ENCODE assay signal across 10 mouse cellular contexts in the genomic region with DNA sequence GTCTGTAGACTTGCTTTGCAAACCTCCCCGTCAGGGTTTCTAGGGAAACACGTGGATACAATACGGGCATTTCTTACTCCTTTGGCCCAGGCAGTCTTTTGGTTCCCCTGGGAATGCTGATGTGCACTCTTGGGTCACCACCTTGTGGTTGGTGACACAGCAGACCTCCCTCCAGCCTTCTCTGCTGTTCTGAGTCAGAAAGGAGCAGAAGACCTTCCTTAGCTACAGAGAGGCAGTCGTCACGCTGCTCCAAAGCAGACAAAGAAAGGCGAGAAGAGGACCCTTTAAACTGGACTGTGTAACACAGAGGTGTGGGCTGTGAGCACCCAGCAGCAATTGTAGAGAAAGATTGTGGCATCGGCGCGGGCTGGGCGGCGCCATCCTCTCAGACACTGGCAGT. TPM values are rescaled to one million over a fixed set of nuclear protein-coding genes. Genes with fewer than 3 reads are reported as not detected.
DNase-seq lines count a peak whose midpoint lies in the region; ATAC-seq and TF ChIP-seq lines count a peak whose summit lies in the region.
"Had no signal": no experiment of that assay in that cellular context is flagged by ENCODE, and none has a peak within 500 bp of the region (broad histone marks: within the 10 kb centered on the region; RNA-seq: fewer than 3 reads in every experiment).

No protein-coding gene starts in this region.

- H3K9ac ChIP-seq in liver, embryonic 12.5 days, result no peak overlapping the region

- 0 out of 2 replicates have a peak overlapping the region, but pooled peaks have one; percentile 0 for H3K4me3 ChIP-seq in left cerebral cortex, adult 2 months
- H3K4me3 ChIP-seq in hindbrain, embryonic 10.5 days, result peak overlapping the region; percentile 11; the same call in 1 of the 2 replicates
- H3K4me3 ChIP-seq in myocyte, result no peak overlapping the region
- H3K4me3 ChIP-seq in liver, embryonic 12.5 days, result no peak overlapping the region

- H3K79me2 ChIP-seq in myocyte (ENCODE audit: control insufficient read depth, insufficient read depth), result no peaks in the 10 kb centered on the region

- no peak for TF ChIP-seq POLR2A in brain, embryonic 14.5 days (IDR thresholded peaks at IDR 0.05; ENCODE audit: borderline replicate concordance, extremely low read depth, insufficient read depth, insufficient read length, poor library complexity, severe bottlenecking)
- TF ChIP-seq POLR2A in myocyte (IDR thresholded peaks at IDR 0.05; ENCODE audit: insufficient read length, low read depth), result no peak

- peak overlapping the region; percentile 55 for H3K4me2 ChIP-seq in myocyte (ENCODE audit: low read depth)
- no peak overlapping the region for H3K4me2 ChIP-seq in liver, embryonic 12.5 days

- intact Hi-C loops in left cerebral cortex, adult 2 months (cut with DNase I), result no loop called here

- H3K4me1 ChIP-seq in hindbrain, embryonic 10.5 days (replicated peaks), result peaks cover 39% of the 10 kb centered on the region
- peaks cover 10% of the 10 kb centered on the region; the same call in 1 of the 2 replicates for H3K4me1 ChIP-seq in liver, embryonic 12.5 days

- ATAC-seq in cerebellum, adult (ENCODE audit: insufficient number of reproducible peaks, low FRiP score, low TSS enrichment), result no peak
- ATAC-seq in liver, embryonic 12.5 days, result no peak

- H3K36me3 ChIP-seq in hindbrain, embryonic 10.5 days, result no peaks in the 10 kb centered on the region
- no peaks in the 10 kb centered on the region for H3K36me3 ChIP-seq in myocyte (ENCODE audit: control insufficient read depth, insufficient read depth)
- no peaks in the 10 kb centered on the region for H3K36me3 ChIP-seq in liver, embryonic 12.5 days

- no peaks in the 10 kb centered on the region for H3K27me3 ChIP-seq in hindbrain, embryonic 10.5 days (ENCODE audit: insufficient read depth, poor library complexity, severe bottlenecking)
- H3K27me3 ChIP-seq in myocyte (ENCODE audit: control insufficient read depth, insufficient read depth, insufficient read length), result no peaks in the 10 kb centered on the region
- H3K27me3 ChIP-seq in liver, embryonic 12.5 days (replicated peaks), result peaks cover 15% of the 10 kb centered on the region; the same call in 1 of the 2 replicates

- WGBS in hindbrain, embryonic 10.5 days, result 32% methylated on average over 11 of the region's 11 CpGs
- 54% methylated on average over 11 of the region's 11 CpGs for WGBS in liver, embryonic 12.5 days (ENCODE audit: insufficient replicate concordance)

- no peak overlapping the region for H3ac ChIP-seq in myocyte (ENCODE audit: control insufficient read depth, insufficient read length)

- TF ChIP-seq CTCF in left cerebral cortex, adult 2 months (IDR thresholded peaks at IDR 0.05), result no peak; the same call in none of the 2 replicates
- TF ChIP-seq CTCF in brain, embryonic 14.5 days (IDR thresholded peaks at IDR 0.05; ENCODE audit: borderline replicate concordance, extremely low read depth, insufficient read depth, insufficient read length), result no peak

- peak overlapping the region; percentile 72 for H3K27ac ChIP-seq in left cerebral cortex, adult 2 months
- peak overlapping the region; percentile 84 for H3K27ac ChIP-seq in hindbrain, embryonic 10.5 days
- H3K27ac ChIP-seq in liver, embryonic 12.5 days, result no peak overlapping the region

- no peak for DNase-seq in left cerebral cortex, adult 2 months (ENCODE audit: extremely low spot score in 1 of 2, low spot score in 2 of 2)
- DNase-seq in left cerebral cortex, adult 9 months (ENCODE audit: low spot score in 2 of 2), result no peak
- DNase-seq in brain, embryonic 14.5 days (ENCODE audit: low read depth), result peak; percentile 85
- peak; percentile 41 for DNase-seq in hindbrain, embryonic 10.5 days (ENCODE audit: low spot score)
- DNase-seq in ovary, postnatal 36 days (ENCODE audit: low spot score), result no peak
- DNase-seq: kidney, adult 8-10 months had no signal

- H3K9me3 ChIP-seq in hindbrain, embryonic 10.5 days, result no peaks in the 10 kb centered on the region
- no peaks in the 10 kb centered on the region for H3K9me3 ChIP-seq in liver, embryonic 12.5 days (replicated peaks)

TF ChIP-seq in myocyte, 11 proteins besides CTCF, POLR2A, EP300 and RAD21:
- TF ChIP-seq POLR2AphosphoS2 (IDR thresholded peaks at IDR 0.05; ENCODE audit: insufficient read length, low read depth), result no peak
- TF ChIP-seq MAX (IDR thresholded peaks at IDR 0.05; ENCODE audit: low read depth), result peak; percentile 16

RNA-seq across cellular contexts. Expression of a gene that starts 5.7 kb away (rescaled TPM):
- total RNA-seq in left cerebral cortex, adult 2 months (2021), result 10 to 100 TPM; 79.8 to 91.6 TPM
- 67.3 and 70.7 TPM in 2 replicates for polyA plus RNA-seq in brain, embryonic 14.5 days (2012; rRNA removed)
- 33.9 and 35.2 TPM in 2 replicates for polyA plus RNA-seq in hindbrain, embryonic 10.5 days (2016; fragmentation: Nextera tagmentation; extraction: Ambion mirVana)
- 14.7 TPM for polyA plus RNA-seq in myocyte (2012; fragmentation: generic; extraction: Trizol)
- polyA plus RNA-seq in liver, embryonic 12.5 days (2016; fragmentation: Nextera tagmentation; extraction: Ambion mirVana), result 18.0 and 19.2 TPM in 2 replicates

RNA-seq across cellular contexts. Expression of a gene that starts 49.1 kb away (rescaled TPM):
- 10 to 100 TPM; 59.1 to 61.3 TPM for total RNA-seq in left cerebral cortex, adult 2 months (2021)
- polyA plus RNA-seq in brain, embryonic 14.5 days (2012; rRNA removed), result 10.0 and 15.5 TPM in 2 replicates
- 0.14 and 0.75 TPM in 2 replicates for polyA plus RNA-seq in hindbrain, embryonic 10.5 days (2016; fragmentation: Nextera tagmentation; extraction: Ambion mirVana)
- 0.01 TPM for polyA plus RNA-seq in myocyte (2012; fragmentation: generic; extraction: Trizol)
- polyA plus RNA-seq in liver, embryonic 12.5 days (2016; fragmentation: Nextera tagmentation; extraction: Ambion mirVana), result not detected in 2 replicates
- total RNA-seq: liver, adult 2 months had no signal
- polyA plus RNA-seq: liver, adult 2 months had no signal

RNA-seq across cellular contexts. Expression of a gene that starts 56.6 kb away (rescaled TPM):
- total RNA-seq in left cerebral cortex, adult 2 months (2021), result 10 to 100 TPM; 74.3 to 80.8 TPM
- polyA plus RNA-seq in brain, embryonic 14.5 days (2012; rRNA removed), result 77.9 and 97.5 TPM in 2 replicates
- polyA plus RNA-seq in hindbrain, embryonic 10.5 days (2016; fragmentation: Nextera tagmentation; extraction: Ambion mirVana), result 20.3 and 34.2 TPM in 2 replicates
- 59.1 TPM for polyA plus RNA-seq in myocyte (2012; fragmentation: generic; extraction: Trizol)
- 6.7 and 7.7 TPM in 2 replicates for polyA plus RNA-seq in liver, embryonic 12.5 days (2016; fragmentation: Nextera tagmentation; extraction: Ambion mirVana)

Comparison
In these comparisons a context has a peak if more than half of its experiments do, and no peak if none do; other contexts are left out.
1. DNase-seq: peak in brain, embryonic 14.5 days (single experiment) and hindbrain, embryonic 10.5 days (single experiment); none in left cerebral cortex, adult 2 months (0 of 2), left cerebral cortex, adult 9 months (0 of 2) and ovary, postnatal 36 days (single experiment).
2. H3K4me3 ChIP-seq: peak in left cerebral cortex, adult 2 months (single experiment) and hindbrain, embryonic 10.5 days (single experiment); none in myocyte (single experiment) and liver, embryonic 12.5 days (single experiment).